Mouse (Mus musculus) embryonic facial prominence, embryonic 14.5 days (tissue): Measurements from ENCODE around the gene Dppa3. TPM values are rescaled to one million over a fixed set of nuclear protein-coding genes. Genes with fewer than 3 reads are reported as not detected.

Experiments used
- ATAC-seq: fragments of 200-750 bp; cut with Nextera tagmentation; 2 replicates; pipeline ENCODE4 v1.8.0; 2017; ENCODE audit warnings: low read depth, moderate number of reproducible peaks, moderate TSS enrichment
- DNase-seq: peaks from one replicate; pipeline ENCODE4 v3.0.0-alpha.2; 2015; ENCODE audit warnings: low spot score
- H3K27ac ChIP-seq: fragments of 300-500 bp; sonication (generic); replicated peaks from 2 replicates; pipeline ENCODE4 v1.5.1; 2014; ENCODE audit warnings: low read depth, mild to moderate bottlenecking, low read length, moderate library complexity
- H3K27me3 ChIP-seq: fragments of 300-500 bp; sonication (generic); replicated peaks from 2 replicates; pipeline ENCODE4 v1.6.1; 2014; ENCODE audit warnings: low read length; ENCODE audit not compliant: control insufficient read depth, insufficient read depth
- H3K36me3 ChIP-seq: fragments of 300-500 bp; sonication (generic); 2 replicates; pipeline ENCODE4 v1.6.1; 2014; ENCODE audit warnings: low read length, mixed read lengths; ENCODE audit not compliant: control insufficient read depth, insufficient read depth
- H3K4me1 ChIP-seq: fragments of 300-500 bp; sonication (generic); 2 replicates; pipeline ENCODE4 v1.6.1; 2014; ENCODE audit warnings: antibody characterized with exemption, low read length; ENCODE audit not compliant: control insufficient read depth, insufficient read depth
- H3K4me2 ChIP-seq: fragments of 300-500 bp; sonication (generic); 2 replicates; pipeline ENCODE4 v1.6.1; 2014; ENCODE audit warnings: low read depth, mild to moderate bottlenecking, low read length, moderate library complexity, mixed read lengths
- H3K4me3 ChIP-seq: fragments of 300-500 bp; sonication (generic); 2 replicates; pipeline ENCODE4 v1.5.1; 2014; ENCODE audit warnings: low read depth, mild to moderate bottlenecking, low read length
- H3K9ac ChIP-seq: fragments of 300-500 bp; sonication (generic); 2 replicates; pipeline ENCODE4 v1.6.1; 2014; ENCODE audit warnings: low read depth, mild to moderate bottlenecking, low read length, moderate library complexity, mixed read lengths
- H3K9me3 ChIP-seq: fragments of 300-500 bp; sonication (generic); 2 replicates; pipeline ENCODE4 v1.6.1; 2016; ENCODE audit warnings: low read length; ENCODE audit not compliant: control insufficient read depth
- WGBS: fragments of 180-500 bp; shearing (Covaris S2); extraction: QIAGEN DNeasy Blood & Tissue Kit; methylation state at CpG from one replicate; pipeline ENCODE4 v1.1.7; 2014; 5-methylcytosine and 5-hydroxymethylcytosine counted together
- polyA plus RNA-seq: library from polyadenylated mRNA; unstranded; fragments of >200 nt; fragmentation: Nextera tagmentation; extraction: Ambion mirVana; gene quantifications from 2 replicates; pipeline ENCODE4 v1.2.1, GENCODE M21; 2014

The Dppa3 gene
- polyA plus RNA-seq, 1 experiment from 2014 or later = not detected

DNA sequence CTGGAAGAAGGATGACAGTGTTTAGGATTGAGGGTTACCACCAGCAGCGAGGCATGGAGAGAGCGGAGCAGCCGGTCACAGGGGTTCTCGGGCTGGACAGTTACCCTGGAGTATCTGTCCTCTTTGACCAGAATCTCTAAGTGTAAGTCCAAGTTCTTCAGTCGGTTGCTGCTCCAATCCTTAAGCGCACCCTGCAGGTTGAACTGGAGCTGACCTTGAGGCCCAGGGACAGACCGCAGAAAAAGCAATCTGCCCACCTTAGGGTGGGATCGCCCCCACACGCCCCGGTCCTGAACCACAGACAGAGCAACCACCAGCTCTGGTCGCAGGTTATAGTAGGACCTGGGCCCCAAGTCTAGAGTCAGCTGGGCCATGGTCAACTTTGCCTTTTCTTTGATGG is 19.5 kb upstream of the Dppa3 start:
- Histone ChIP-seq H3K4me3 (no peak overlapping the region), H3K4me2 (no peak overlapping the region), H3K27ac (no peak overlapping the region), H3K9ac (no peak overlapping the region), H3K27me3 (no peaks in the 10 kb centered on the region), H3K4me1 (no peaks in the 10 kb centered on the region), H3K36me3 (no peaks in the 10 kb centered on the region), H3K9me3 (no peaks in the 10 kb centered on the region)
- ATAC-seq (no peak), DNase-seq (no peak)
- 95% methylated on average over 11 of the region's 11 CpGs for WGBS

DNA sequence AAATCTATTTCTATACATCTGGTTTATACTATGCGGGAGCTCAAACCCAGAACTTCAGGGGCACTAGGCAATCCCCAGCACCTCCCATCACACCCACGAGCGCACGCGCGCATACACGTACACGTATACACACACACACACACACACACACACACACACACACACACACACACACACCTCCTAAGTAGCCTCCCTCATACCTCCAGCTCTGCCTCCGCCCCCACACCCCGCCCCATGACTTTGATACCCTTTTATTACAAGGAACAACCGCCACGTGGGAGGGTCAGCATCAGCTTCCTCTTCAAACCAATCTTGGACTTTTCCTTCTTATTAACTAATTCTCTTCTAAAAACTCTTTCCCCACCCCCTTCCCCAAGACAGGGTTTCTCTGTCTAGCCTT is 18.5 kb upstream of the Dppa3 start:
- Histone ChIP-seq H3K4me3 (no peak overlapping the region), H3K9ac (no peak overlapping the region), H3K9me3 (no peaks in the 10 kb centered on the region), H3K4me1 (no peaks in the 10 kb centered on the region), H3K27me3 (no peaks in the 10 kb centered on the region), H3K4me2 (no peak overlapping the region), H3K27ac (no peak overlapping the region), H3K36me3 (no peaks in the 10 kb centered on the region)
- DNase-seq = no peak
- WGBS = 93% methylated on average over 11 of the region's 12 CpGs
- no peak for ATAC-seq

DNA sequence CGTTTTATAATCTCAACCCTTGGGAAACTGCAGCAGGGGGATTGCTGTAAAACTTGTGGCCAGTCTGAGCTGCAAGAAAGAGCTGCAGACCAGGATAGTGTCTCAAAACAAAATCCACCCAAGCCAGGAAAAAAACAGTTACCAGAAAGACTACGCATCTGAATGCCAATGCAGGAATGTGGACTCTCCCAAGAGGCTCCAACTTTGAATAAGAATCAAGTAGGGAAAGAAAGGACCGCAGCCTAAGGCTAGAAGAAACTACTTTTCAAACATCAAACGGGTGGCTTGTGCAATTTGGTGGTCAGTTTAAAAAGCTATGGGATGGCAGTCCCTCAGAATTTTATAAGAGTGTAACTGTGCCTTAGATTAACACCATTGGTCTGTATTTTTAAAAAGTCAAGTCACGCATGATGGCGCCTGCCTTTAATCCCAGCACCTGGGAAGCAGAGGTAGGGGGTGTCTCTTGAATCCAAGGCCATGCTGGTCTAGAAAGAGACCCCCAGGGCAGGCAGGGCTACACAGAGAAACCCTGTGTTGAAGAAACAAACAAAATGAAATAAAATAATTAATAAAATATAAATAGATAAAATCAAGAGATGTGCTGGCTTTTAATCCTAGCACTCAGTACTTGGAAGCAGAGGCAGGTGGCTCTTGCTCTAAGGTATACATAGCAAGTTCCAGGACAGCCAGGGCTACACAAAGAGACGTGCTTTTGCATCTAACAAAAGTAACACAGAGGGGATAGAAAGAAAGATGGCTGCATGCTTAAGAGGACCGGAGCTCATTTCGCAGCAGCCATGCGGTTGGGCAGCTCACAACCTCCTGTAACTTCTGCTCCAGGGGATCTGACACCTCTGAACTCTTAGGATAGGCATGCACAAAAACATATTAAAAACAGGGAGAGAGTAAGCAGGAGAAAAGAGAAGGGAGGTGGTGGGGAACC is 17.5 kb upstream of the Dppa3 start:
- Histone ChIP-seq H3K27me3 (no peaks in the 10 kb centered on the region), H3K9ac (no peak overlapping the region), H3K36me3 (no peaks in the 10 kb centered on the region), H3K27ac (no peak overlapping the region), H3K4me1 (no peaks in the 10 kb centered on the region), H3K4me2 (no peak overlapping the region), H3K9me3 (no peaks in the 10 kb centered on the region), H3K4me3 (no peak overlapping the region)
- no peak for DNase-seq
- 74% methylated on average over 10 of the region's 10 CpGs for WGBS
- ATAC-seq = no peak

DNA sequence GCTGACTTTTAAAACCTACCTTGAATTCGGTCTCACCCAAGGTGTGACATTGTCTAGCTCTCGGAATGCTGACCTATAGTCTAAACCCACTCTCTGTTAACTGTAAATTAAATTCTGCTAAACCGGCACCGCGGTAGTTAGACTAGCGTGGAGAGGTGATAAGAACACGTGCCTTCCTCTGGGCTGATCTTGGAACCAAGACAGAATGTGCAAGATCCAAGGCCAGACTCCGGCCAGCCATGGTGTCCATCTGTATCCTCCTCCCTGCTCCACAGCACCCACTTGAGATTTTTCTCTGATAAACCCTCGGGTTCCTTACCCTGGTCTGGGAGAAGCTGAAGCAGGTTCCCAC is 16.9 kb upstream of the Dppa3 start:
- H3K9ac ChIP-seq = no peak overlapping the region
- no peaks in the 10 kb centered on the region for H3K9me3 ChIP-seq
- ATAC-seq = no peak
- DNase-seq = no peak
- no peaks in the 10 kb centered on the region for H3K4me1 ChIP-seq
- no peak overlapping the region for H3K27ac ChIP-seq
- H3K4me3 ChIP-seq = no peak overlapping the region
- WGBS = 74% methylated on average over 9 of the region's 9 CpGs
- H3K36me3 ChIP-seq = no peaks in the 10 kb centered on the region
- H3K4me2 ChIP-seq = no peak overlapping the region
- no peaks in the 10 kb centered on the region for H3K27me3 ChIP-seq

- ATAC-seq (no peak), DNase-seq (no peak)
- 57% methylated on average over 14 of the region's 14 CpGs for WGBS
- Histone ChIP-seq H3K4me2 (no peak within 1 kb of the TSS), H3K36me3 (no peaks in the 10 kb centered on the region), H3K9ac (no peak within 1 kb of the TSS), H3K4me3 (no peak within 1 kb of the TSS), H3K27me3 (no peaks in the 10 kb centered on the region), H3K4me1 (no peaks in the 10 kb centered on the region), H3K27ac (no peak within 1 kb of the TSS), H3K9me3 (no peaks in the 10 kb centered on the region)
Observed at GRCm38 (mm10) chr6:122609771-122610170, 16.4 kb upstream of the Dppa3 start, which contains the start of gene Gdf3. Gene Gdf3 (minus strand): TSS chr6:122610087.

- Histone ChIP-seq H3K4me1 (no peaks in the 10 kb centered on the region), H3K27me3 (no peaks in the 10 kb centered on the region), H3K4me2 (no peak overlapping the region), H3K27ac (no peak overlapping the region), H3K36me3 (no peaks in the 10 kb centered on the region), H3K9ac (no peak overlapping the region), H3K4me3 (no peak overlapping the region), H3K9me3 (no peaks in the 10 kb centered on the region)
- WGBS = 88% methylated on average over 4 of the region's 4 CpGs
- no peak for DNase-seq
- ATAC-seq = no peak
Observed at GRCm38 (mm10) chr6:122612426-122612825, 13.8 kb upstream of the Dppa3 start.

DNA sequence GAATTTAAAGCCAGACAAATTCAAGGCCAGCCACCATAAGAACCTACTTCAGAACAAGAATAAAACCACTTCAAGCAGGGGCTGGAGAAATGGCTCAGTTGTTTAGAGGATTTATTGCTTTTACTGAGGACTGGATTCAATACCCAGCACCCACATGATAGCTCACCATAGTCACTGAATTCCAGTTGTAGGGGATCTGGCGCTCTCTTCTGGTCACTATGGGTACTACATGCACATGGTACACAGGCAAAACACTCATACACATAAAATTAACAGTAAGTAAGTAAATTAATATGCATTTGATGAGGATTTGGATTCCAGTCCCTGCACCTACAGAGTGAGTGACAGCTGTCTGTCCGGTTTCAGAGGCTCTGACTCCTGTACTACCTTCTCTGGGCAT is 12.2 kb upstream of the Dppa3 start:
- H3K36me3 ChIP-seq = no peaks in the 10 kb centered on the region
- no peaks in the 10 kb centered on the region for H3K9me3 ChIP-seq
- no peak overlapping the region for H3K4me3 ChIP-seq
- WGBS = 54% methylated on average over 2 of the region's 2 CpGs
- no peak for DNase-seq
- H3K27me3 ChIP-seq = no peaks in the 10 kb centered on the region
- no peak overlapping the region for H3K9ac ChIP-seq
- no peaks in the 10 kb centered on the region for H3K4me1 ChIP-seq
- ATAC-seq = no peak
- H3K4me2 ChIP-seq = no peak overlapping the region
- no peak overlapping the region for H3K27ac ChIP-seq

- Histone ChIP-seq H3K9me3 (no peaks in the 10 kb centered on the region), H3K9ac (no peak overlapping the region), H3K4me3 (no peak overlapping the region), H3K27me3 (no peaks in the 10 kb centered on the region), H3K36me3 (no peaks in the 10 kb centered on the region), H3K4me1 (no peaks in the 10 kb centered on the region), H3K4me2 (no peak overlapping the region), H3K27ac (no peak overlapping the region)
- DNase-seq = no peak
- 59% methylated on average over 3 of the region's 3 CpGs for WGBS
- no peak for ATAC-seq
Observed at GRCm38 (mm10) chr6:122616022-122616421, 10.2 kb upstream of the Dppa3 start.

- no peak overlapping the region for H3K27ac ChIP-seq
- ATAC-seq = no peak
- H3K9me3 ChIP-seq = no peaks in the 10 kb centered on the region
- no peak overlapping the region for H3K9ac ChIP-seq
- H3K4me3 ChIP-seq = no peak overlapping the region
- no peaks in the 10 kb centered on the region for H3K4me1 ChIP-seq
- no peaks in the 10 kb centered on the region for H3K36me3 ChIP-seq
- 89% methylated on average over 6 of the region's 6 CpGs for WGBS
- H3K27me3 ChIP-seq = no peaks in the 10 kb centered on the region
- no peak for DNase-seq
- no peak overlapping the region for H3K4me2 ChIP-seq
Observed at GRCm38 (mm10) chr6:122621066-122621465, 5.1 kb upstream of the Dppa3 start.
